Mouse (Mus musculus) bone marrow macrophage, adult 2 months (primary cell): ENCODE results near the gene Prpsap1. TPM values are rescaled to one million over a fixed set of nuclear protein-coding genes. Genes with fewer than 3 reads are reported as not detected.
A peak's percentile ranks its signal among the peaks of the same experiment; 100 is the strongest.
"Not testable (repeated sequence)": the region's sequence is repeated elsewhere in the genome, so short reads cannot be mapped to it uniquely, and the experiment has no call there.

Source experiments
- H3K27ac ChIP-seq: 2 replicates; pipeline ENCODE4 v1.5.1; 2012; ENCODE audit warnings: low read depth, low read length; ENCODE audit not compliant: insufficient read depth
- H3K4me1 ChIP-seq: 2 replicates; pipeline ENCODE4 v1.6.1; 2012; ENCODE audit warnings: low read length; ENCODE audit not compliant: control insufficient read depth, insufficient read depth
- H3K4me3 ChIP-seq: 2 replicates; pipeline ENCODE4 v1.5.1; 2012; ENCODE audit warnings: mild to moderate bottlenecking, low read length, moderate library complexity; ENCODE audit not compliant: insufficient read depth
- CTCF ChIP-seq: IDR thresholded peaks from 2 replicates; pipeline ENCODE4 v1.5.1; 2012; ENCODE audit warnings: low read depth, mild to moderate bottlenecking, low read length, moderate library complexity
- POLR2A ChIP-seq: IDR thresholded peaks from 2 replicates; pipeline ENCODE4 v1.6.1; 2012; ENCODE audit warnings: mild to moderate bottlenecking, low read depth, low read length, borderline replicate concordance
- polyA plus RNA-seq: library from polyadenylated mRNA; stranded (reverse); fragments of >200 nt; gene quantifications from 2 replicates; pipeline ENCODE4 v1.2.4, GENCODE M21; 2012; ENCODE audit not compliant: missing spikeins, insufficient read depth, insufficient read length

Gene Prpsap1
- polyA plus RNA-seq, 1 experiment = 54.5 TPM

- TF ChIP-seq POLR2A = no peak
- no peak for TF ChIP-seq CTCF
- Histone ChIP-seq H3K4me1 (peaks cover 36% of the 10 kb centered on the region), H3K4me3 (no peak overlapping the region), H3K27ac (no peak overlapping the region)
Observed at GRCm38 (mm10) chr11:116430723-116431427, 63.1 kb downstream of the Prpsap1 start.

- no peak for TF ChIP-seq CTCF
- TF ChIP-seq POLR2A = no peak
- Histone ChIP-seq H3K4me1 (peaks cover 35% of the 10 kb centered on the region), H3K27ac (no peak overlapping the region), H3K4me3 (no peak overlapping the region)
Observed at GRCm38 (mm10) chr11:116429862-116430613, 64.0 kb downstream of the Prpsap1 start.

- no peak for TF ChIP-seq POLR2A
- no peak for TF ChIP-seq CTCF
- H3K4me1 ChIP-seq = peaks cover 40% of the 10 kb centered on the region
- H3K4me3 ChIP-seq = no peak overlapping the region
- no peak overlapping the region for H3K27ac ChIP-seq
Observed at GRCm38 (mm10) chr11:116428872-116429859, 64.8 kb downstream of the Prpsap1 start.

- H3K4me3 ChIP-seq = no peak overlapping the region
- TF ChIP-seq CTCF (no peak), POLR2A (no peak)
- no peak overlapping the region for H3K27ac ChIP-seq
- peaks cover 43% of the 10 kb centered on the region for H3K4me1 ChIP-seq
Observed at GRCm38 (mm10) chr11:116426852-116427575, 67.0 kb downstream of the Prpsap1 start.

- not testable (repeated sequence) for H3K4me3 ChIP-seq
- H3K4me1 ChIP-seq = peaks cover 43% of the 10 kb centered on the region
Observed at GRCm38 (mm10) chr11:116426328-116426727, 67.7 kb downstream of the Prpsap1 start.

GRCm38 (mm10) chr11:116424621-116425407 lies 69.2 kb downstream of the Prpsap1 start:
- TF ChIP-seq CTCF (no peak), POLR2A (no peak)
- peak overlapping the region; percentile 33 for H3K4me3 ChIP-seq
- peaks cover 43% of the 10 kb centered on the region for H3K4me1 ChIP-seq
- H3K27ac ChIP-seq = peak overlapping the region; percentile 94

More at GRCm38 (mm10) chr11:116426328-116426727, 67.7 kb downstream of the Prpsap1 start:
- H3K27ac ChIP-seq = not testable (repeated sequence)

GRCm38 (mm10) chr11:116423782-116424620 lies 70.0 kb downstream of the Prpsap1 start:
- TF ChIP-seq CTCF (no peak), POLR2A (no peak)
- Histone ChIP-seq H3K27ac (peak overlapping the region; percentile 94), H3K4me3 (peak overlapping the region; percentile 33), H3K4me1 (peaks cover 36% of the 10 kb centered on the region)

GRCm38 (mm10) chr11:116423214-116423613 lies 70.8 kb downstream of the Prpsap1 start:
- no peak overlapping the region for H3K4me3 ChIP-seq

More at GRCm38 (mm10) chr11:116423214-116423613, 70.8 kb downstream of the Prpsap1 start:
- TF ChIP-seq POLR2A = no peak
- TF ChIP-seq CTCF = no peak
- peaks cover 35% of the 10 kb centered on the region for H3K4me1 ChIP-seq
- H3K27ac ChIP-seq = peak overlapping the region; percentile 94
